Mouse (Mus musculus) myocyte (in vitro differentiated cells): ENCODE measurements around the gene Gmds. TPM values are rescaled to one million over a fixed set of nuclear protein-coding genes. Genes with fewer than 3 reads are reported as not detected.

Source experiments
- H3K27me3 ChIP-seq: one replicate; pipeline ENCODE4 v1.6.1; 2011; ENCODE audit not compliant: control insufficient read depth, insufficient read depth, insufficient read length
- H3K36me3 ChIP-seq: one replicate; pipeline ENCODE4 v1.6.1; 2011; ENCODE audit not compliant: control insufficient read depth, insufficient read depth
- H3K4me2 ChIP-seq: one replicate; pipeline ENCODE4 v1.6.1; 2011; ENCODE audit warnings: low read depth, control low read depth
- H3K4me3 ChIP-seq: one replicate; pipeline ENCODE4 v1.5.1; 2011; ENCODE audit warnings: mild to moderate bottlenecking, control low read depth, moderate library complexity
- H3K79me2 ChIP-seq: one replicate; pipeline ENCODE4 v1.6.1; 2011; ENCODE audit not compliant: control insufficient read depth, insufficient read depth
- H3ac ChIP-seq: one replicate; pipeline ENCODE4 v1.6.1; 2011; ENCODE audit not compliant: control insufficient read depth, insufficient read length
- CEBPB ChIP-seq: IDR thresholded peaks from 2 replicates; pipeline ENCODE4 v1.6.1; 2011; ENCODE audit warnings: mild to moderate bottlenecking, moderate library complexity; ENCODE audit not compliant: poor library complexity, insufficient read depth, severe bottlenecking
- E2F4 ChIP-seq: IDR thresholded peaks from one replicate; pipeline ENCODE4 v1.6.1; 2011; ENCODE audit warnings: mild to moderate bottlenecking, control low read depth, moderate library complexity; ENCODE audit not compliant: insufficient read depth
- MAX ChIP-seq: IDR thresholded peaks from one replicate; pipeline ENCODE4 v1.6.1; 2011; ENCODE audit warnings: low read depth, mild to moderate bottlenecking, control low read depth
- MYOD1 ChIP-seq, 3 experiments: IDR thresholded peaks; one replicate each; pipeline ENCODE4 v1.6.1; 2011; ENCODE audit warnings: control low read depth in 2 of 3, low read depth in 2 of 3, mild to moderate bottlenecking in 2 of 3, moderate library complexity in 1 of 3; ENCODE audit not compliant: insufficient read length in 2 of 3, control insufficient read depth in 1 of 3
- MYOG ChIP-seq, 3 experiments: IDR thresholded peaks; one replicate each; pipeline ENCODE4 v1.6.1; 2011; ENCODE audit warnings: control low read depth in 2 of 3, low read depth in 2 of 3, mild to moderate bottlenecking in 2 of 3; ENCODE audit not compliant: insufficient read length in 2 of 3, control insufficient read depth in 1 of 3, insufficient read depth in 1 of 3
- POLR2A ChIP-seq: IDR thresholded peaks from one replicate; pipeline ENCODE4 v1.6.1; 2011; ENCODE audit warnings: low read depth, mild to moderate bottlenecking, control low read depth, moderate library complexity; ENCODE audit not compliant: insufficient read length
- POLR2AphosphoS2 ChIP-seq: IDR thresholded peaks from one replicate; pipeline ENCODE4 v1.6.1; 2011; ENCODE audit warnings: low read depth, control low read depth; ENCODE audit not compliant: insufficient read length
- REST ChIP-seq: IDR thresholded peaks from one replicate; pipeline ENCODE4 v1.6.1; 2011; ENCODE audit warnings: mild to moderate bottlenecking, control low read depth, moderate library complexity; ENCODE audit not compliant: insufficient read depth, insufficient read length
- SRF ChIP-seq: IDR thresholded peaks from one replicate; pipeline ENCODE4 v1.6.1; 2011; ENCODE audit warnings: low read depth; ENCODE audit not compliant: control insufficient read depth, insufficient read length
- TCF12 ChIP-seq: IDR thresholded peaks from one replicate; pipeline ENCODE4 v1.6.1; 2011; ENCODE audit warnings: mild to moderate bottlenecking, control low read depth; ENCODE audit not compliant: poor library complexity, insufficient read depth, severe bottlenecking
- TCF3 ChIP-seq: IDR thresholded peaks from one replicate; pipeline ENCODE4 v1.6.1; 2011; ENCODE audit warnings: low read depth, control low read depth; ENCODE audit not compliant: insufficient read length
- USF1 ChIP-seq: IDR thresholded peaks from one replicate; pipeline ENCODE4 v1.6.1; 2011; ENCODE audit warnings: low read depth, mild to moderate bottlenecking, control low read depth, moderate library complexity
- polyA plus RNA-seq: library from polyadenylated mRNA; unstranded; fragments of >200 nt; fragmentation: generic; extraction: Trizol; gene quantifications from one replicate; pipeline ENCODE4 v1.2.1, GENCODE M21; 2012; ENCODE audit warnings: missing spikeins

Gmds gene
- polyA plus RNA-seq, 1 experiment, result 13.1 TPM

DNA sequence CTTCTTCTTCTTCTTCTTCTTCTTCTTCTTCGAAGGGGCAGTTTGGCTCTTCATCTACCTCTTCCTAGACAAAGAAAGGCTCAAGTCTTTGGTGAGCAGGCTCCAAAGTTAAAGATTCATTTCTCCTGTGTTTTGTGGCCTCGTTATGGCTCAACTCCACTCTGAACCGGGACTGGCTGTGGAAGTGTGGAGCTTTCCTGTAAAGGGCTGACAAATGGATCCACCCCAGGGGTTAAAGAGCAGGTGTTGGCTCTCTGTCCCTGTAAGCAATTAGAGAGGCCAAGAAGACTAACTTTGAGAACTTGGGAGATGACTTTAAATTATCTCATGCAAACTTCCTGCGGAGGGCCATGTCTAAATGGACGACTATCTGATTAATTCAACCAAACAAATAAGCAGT is 536.1 kb downstream of the Gmds start:
- Histone ChIP-seq H3ac (no peak overlapping the region), H3K4me2 (no peak overlapping the region), H3K36me3 (no peaks in the 10 kb centered on the region), H3K27me3 (no peaks in the 10 kb centered on the region), H3K4me3 (no peak overlapping the region), H3K79me2 (peaks cover 3% of the 10 kb centered on the region)
- TF ChIP-seq TCF3, result no peak
- TF ChIP-seq E2F4, result no peak
- TF ChIP-seq REST, result no peak
- TF ChIP-seq TCF12, result no peak
- TF ChIP-seq USF1, result no peak
- TF ChIP-seq POLR2AphosphoS2, result no peak
- no peak for TF ChIP-seq MYOG (IDR thresholded peaks at IDR 0.05; ENCODE audit: control insufficient read depth in 1 of 3, insufficient read depth in 1 of 3, insufficient read length in 2 of 3, low read depth in 2 of 3)
- no peak for TF ChIP-seq MYOD1 (IDR thresholded peaks at IDR 0.05; ENCODE audit: control insufficient read depth in 1 of 3, insufficient read length in 2 of 3, low read depth in 2 of 3)
- no peak for TF ChIP-seq CEBPB
- TF ChIP-seq POLR2A, result no peak

DNA sequence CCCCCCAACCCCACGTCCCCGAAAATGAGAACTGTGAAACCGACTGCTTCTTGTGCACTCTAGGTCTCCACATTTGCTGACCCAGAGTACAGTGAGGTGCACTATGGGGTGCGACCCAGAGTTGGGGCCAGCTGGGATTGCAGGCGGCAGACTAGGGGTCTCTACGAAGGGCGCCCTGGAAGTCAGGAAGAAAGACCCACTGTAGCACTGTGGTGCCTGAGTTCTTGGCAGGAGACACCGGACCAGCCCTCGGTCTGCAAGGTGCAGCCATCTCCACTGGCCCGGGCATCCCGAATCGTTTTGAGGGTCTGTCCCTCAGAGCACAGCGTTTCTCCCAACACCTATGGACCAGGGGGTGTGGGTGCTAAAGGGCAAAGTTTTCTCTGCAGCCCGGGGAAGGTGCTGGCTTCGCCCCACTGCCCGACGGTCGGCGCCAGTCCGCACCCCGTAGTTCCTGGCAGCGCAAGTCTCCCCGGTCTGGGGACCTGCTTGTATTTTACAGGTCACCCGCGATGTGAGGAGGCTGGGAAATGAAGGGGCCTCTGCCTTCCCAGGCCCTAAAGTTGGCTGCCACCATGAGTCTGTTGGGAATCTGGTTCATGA is 536.7 kb downstream of the Gmds start:
- peak overlapping the region; percentile 58 for H3K4me2 ChIP-seq
- no peaks in the 10 kb centered on the region for H3K79me2 ChIP-seq
- H3K36me3 ChIP-seq, result no peaks in the 10 kb centered on the region
- no peak overlapping the region for H3K4me3 ChIP-seq
- no peaks in the 10 kb centered on the region for H3K27me3 ChIP-seq
- no peak overlapping the region for H3ac ChIP-seq
- TF ChIP-seq USF1, result no peak
- no peak for TF ChIP-seq TCF12
- no peak for TF ChIP-seq POLR2A
- TF ChIP-seq CEBPB, result no peak
- TF ChIP-seq MAX, result no peak
- TF ChIP-seq REST, result no peak
- no peak for TF ChIP-seq MYOG (IDR thresholded peaks at IDR 0.05; ENCODE audit: control insufficient read depth in 1 of 3, insufficient read depth in 1 of 3, insufficient read length in 2 of 3, low read depth in 2 of 3)

DNA sequence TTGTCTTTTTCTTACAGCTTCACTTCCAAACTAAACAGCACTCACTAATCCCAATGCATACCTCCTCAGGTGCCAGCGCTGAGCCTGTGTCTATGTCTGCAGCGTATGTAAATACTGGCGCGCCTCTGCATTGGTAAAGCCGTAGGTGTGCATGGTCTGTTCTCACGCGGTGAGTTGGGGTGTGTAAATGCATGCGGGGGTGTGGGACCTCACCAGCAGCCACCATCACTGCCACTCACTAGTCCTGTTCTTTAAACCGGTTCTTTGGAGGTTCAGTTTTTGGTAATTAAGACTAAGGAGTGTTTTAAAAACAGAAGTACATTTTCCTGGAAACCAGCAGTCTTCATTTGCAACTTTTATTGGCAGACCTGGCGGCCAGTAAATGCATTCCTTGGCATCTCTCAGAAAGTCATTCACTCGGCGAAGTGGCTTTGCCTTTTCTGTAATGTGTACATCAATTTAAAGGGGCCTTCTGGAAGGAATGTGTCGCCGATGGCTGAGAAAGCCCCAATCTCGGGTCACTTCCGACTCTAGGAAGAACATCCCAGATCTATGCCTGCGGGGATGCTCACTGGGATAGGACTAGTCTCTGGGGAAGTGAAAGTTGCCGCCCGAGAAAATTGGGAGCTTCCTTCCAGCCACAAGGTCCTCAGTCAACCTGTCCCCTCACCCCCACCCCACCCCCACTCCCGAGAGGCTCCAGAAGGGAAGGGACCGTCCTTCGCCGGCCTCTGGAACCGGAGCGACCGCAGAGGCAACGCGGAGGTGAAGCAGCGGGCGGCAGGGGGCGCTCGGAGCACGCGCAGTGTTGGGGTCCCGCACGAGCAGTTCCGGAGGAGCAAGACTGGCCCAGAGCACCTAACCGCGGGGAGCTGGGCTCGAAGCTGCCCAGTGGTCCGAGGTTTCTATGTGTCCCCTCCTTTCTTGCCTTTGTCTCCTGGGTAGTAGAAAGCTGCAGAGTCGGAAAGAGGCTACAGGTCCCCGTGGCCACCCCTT is 537.7 kb downstream of the Gmds start:
- Histone ChIP-seq H3K27me3 (no peaks in the 10 kb centered on the region), H3K79me2 (no peaks in the 10 kb centered on the region), H3K4me3 (peak overlapping the region; percentile 7), H3ac (no peak overlapping the region), H3K4me2 (peak overlapping the region; percentile 65), H3K36me3 (no peaks in the 10 kb centered on the region)
- TF ChIP-seq USF1, result no peak
- TF ChIP-seq E2F4, result no peak
- no peak for TF ChIP-seq REST
- TF ChIP-seq POLR2AphosphoS2, result no peak
- TF ChIP-seq MYOG (IDR thresholded peaks at IDR 0.05; ENCODE audit: control insufficient read depth in 1 of 3, insufficient read depth in 1 of 3, insufficient read length in 2 of 3, low read depth in 2 of 3), result no peak
- no peak for TF ChIP-seq TCF3
- no peak for TF ChIP-seq MYOD1 (IDR thresholded peaks at IDR 0.05; ENCODE audit: control insufficient read depth in 1 of 3, insufficient read length in 2 of 3, low read depth in 2 of 3)
- TF ChIP-seq MAX, result no peak
- no peak for TF ChIP-seq CEBPB
- TF ChIP-seq POLR2A, result no peak
- no peak for TF ChIP-seq SRF
- no peak for TF ChIP-seq TCF12

DNA sequence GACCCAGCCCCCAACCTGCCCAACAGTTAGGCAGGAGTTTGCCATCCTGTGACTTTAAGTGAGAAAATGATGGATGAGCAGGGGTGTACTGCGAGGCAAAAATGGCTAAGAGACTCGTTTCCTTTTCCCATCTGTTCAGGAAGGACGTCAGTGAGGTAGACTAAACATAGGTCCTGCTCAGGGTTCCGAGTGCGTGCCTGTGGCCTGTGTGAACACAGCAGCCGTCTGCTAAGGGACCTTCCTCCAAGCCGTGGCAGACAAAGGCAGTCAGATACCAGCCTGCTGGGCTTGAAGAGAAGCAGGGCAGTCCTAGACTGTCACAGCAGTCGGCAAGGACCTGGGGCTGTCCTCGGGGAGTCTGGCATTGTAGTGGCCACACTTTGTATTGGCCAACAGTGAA is 540.5 kb downstream of the Gmds start:
- Histone ChIP-seq H3K27me3 (no peaks in the 10 kb centered on the region), H3ac (no peak overlapping the region)

More for the DNA sequence above, 540.5 kb downstream of the Gmds start:
- Histone ChIP-seq H3K4me3 (no peak overlapping the region), H3K79me2 (no peaks in the 10 kb centered on the region), H3K4me2 (no peak overlapping the region), H3K36me3 (no peaks in the 10 kb centered on the region)
- TF ChIP-seq E2F4 (no peak), POLR2A (no peak), USF1 (no peak), MYOG (IDR thresholded peaks at IDR 0.05; ENCODE audit: control insufficient read depth in 1 of 3, insufficient read depth in 1 of 3, insufficient read length in 2 of 3, low read depth in 2 of 3) (no peak), CEBPB (no peak), MYOD1 (IDR thresholded peaks at IDR 0.05; ENCODE audit: control insufficient read depth in 1 of 3, insufficient read length in 2 of 3, low read depth in 2 of 3) (no peak), REST (no peak), TCF3 (no peak), POLR2AphosphoS2 (no peak), SRF (no peak), MAX (no peak)
